Mouse (Mus musculus): ENCODE data around the gene Hmg20a. TPM values are rescaled to one million over a fixed set of nuclear protein-coding genes. Genes with fewer than 3 reads are reported as not detected.
A peak's percentile ranks its signal among the peaks of the same experiment; 100 is the strongest.

Hmg20a gene
- total RNA-seq, 2 experiments from 2014 or later: 72.2 to 78.2 TPM

GRCm38 (mm10) chr9:56495795-56496232, 77.4 kb downstream of the Hmg20a start:
- DNase-seq (ENCODE audit: low spot score in 2 of 2): peak; percentile 24 to 55

- peak in 1 of 2 experiments; percentile 43 for DNase-seq (ENCODE audit: low spot score in 2 of 2)
Observed at GRCm38 (mm10) chr9:56496567-56496966, 78.2 kb downstream of the Hmg20a start.

- DNase-seq (ENCODE audit: low spot score in 2 of 2): no peak
Observed at GRCm38 (mm10) chr9:56497181-56497864, 78.9 kb downstream of the Hmg20a start.

GRCm38 (mm10) chr9:56499324-56500067, 81.1 kb downstream of the Hmg20a start:
- no peak for DNase-seq (ENCODE audit: low spot score in 2 of 2)

- DNase-seq (ENCODE audit: low spot score in 2 of 2): no peak
Observed at GRCm38 (mm10) chr9:56500893-56501590, 82.6 kb downstream of the Hmg20a start.

- no peak for DNase-seq (ENCODE audit: low spot score in 2 of 2)
Observed at GRCm38 (mm10) chr9:56501721-56502542, 83.5 kb downstream of the Hmg20a start.

- DNase-seq (ENCODE audit: low spot score in 2 of 2): no peak
Observed at GRCm38 (mm10) chr9:56502543-56502971, 84.1 kb downstream of the Hmg20a start.

- no peak for DNase-seq (ENCODE audit: low spot score in 2 of 2)
Observed at GRCm38 (mm10) chr9:56503621-56504500, 85.5 kb downstream of the Hmg20a start.

- DNase-seq (ENCODE audit: low spot score in 2 of 2): no peak
Observed at GRCm38 (mm10) chr9:56504511-56504910, 86.1 kb downstream of the Hmg20a start.

- DNase-seq (ENCODE audit: low spot score in 2 of 2): no peak
Observed at GRCm38 (mm10) chr9:56505083-56505792, 86.8 kb downstream of the Hmg20a start.

GRCm38 (mm10) chr9:56505793-56506755, 87.7 kb downstream of the Hmg20a start:
- DNase-seq (ENCODE audit: low spot score in 2 of 2): peak; percentile 82 to 92

GRCm38 (mm10) chr9:56506931-56507681, 88.7 kb downstream of the Hmg20a start:
- peak in 1 of 2 experiments; percentile 49 for DNase-seq (ENCODE audit: low spot score in 2 of 2)

GRCm38 (mm10) chr9:56507682-56508061, 89.3 kb downstream of the Hmg20a start:
- no peak for DNase-seq (ENCODE audit: low spot score in 2 of 2)

- DNase-seq (ENCODE audit: low spot score in 2 of 2): no peak
Observed at GRCm38 (mm10) chr9:56508835-56509451, 90.5 kb downstream of the Hmg20a start.

GRCm38 (mm10) chr9:56510281-56510680, 91.9 kb downstream of the Hmg20a start:
- DNase-seq (ENCODE audit: low spot score in 2 of 2): no peak

GRCm38 (mm10) chr9:56512486-56512885, 94.1 kb downstream of the Hmg20a start:
- DNase-seq (ENCODE audit: low spot score in 2 of 2): no peak

GRCm38 (mm10) chr9:56515110-56515509, 96.7 kb downstream of the Hmg20a start:
- no peak for DNase-seq (ENCODE audit: low spot score in 2 of 2)

Data from layer of hippocampus, adult 18-20 months (tissue).